Comparison of ENCODE assay signal across 12 mouse cellular contexts in genomic region chr2:21245477-21246102, GRCm38 (mm10). TPM values are rescaled to one million over a fixed set of nuclear protein-coding genes. Genes with fewer than 3 reads are reported as not detected.
DNase-seq lines count a peak whose midpoint lies in the region; ATAC-seq and TF ChIP-seq lines count a peak whose summit lies in the region.
"Had no signal": no experiment of that assay in that cellular context is flagged by ENCODE, and none has a peak within 500 bp of the region (broad histone marks: within the 10 kb centered on the region; RNA-seq: fewer than 3 reads in every experiment).

No protein-coding gene starts in this region.

- H3K4me2 ChIP-seq in stomach, postnatal 0 days (replicated peaks; ENCODE audit: low read depth), result no peak overlapping the region
- H3K4me2 ChIP-seq: hindbrain, embryonic 15.5 days; limb, embryonic 12.5 days had no signal

- H3K4me1 ChIP-seq in lung, adult 2 months (ENCODE audit: control insufficient read depth, insufficient read depth, low read length), result peaks cover 2% of the 10 kb centered on the region; the same call in 1 of the 2 replicates
- no peaks in the 10 kb centered on the region for H3K4me1 ChIP-seq in kidney, adult 2 months (ENCODE audit: control insufficient read depth, insufficient read depth, low read length)
- H3K4me1 ChIP-seq in stomach, postnatal 0 days (replicated peaks; ENCODE audit: control insufficient read depth, insufficient read depth), result no peaks in the 10 kb centered on the region
- H3K4me1 ChIP-seq: hindbrain, embryonic 15.5 days; limb, embryonic 12.5 days had no signal

- WGBS in lung, adult 2 months, result 47% methylated on average over 2 of the region's 2 CpGs
- WGBS in kidney, adult 2 months, result 47% methylated on average over 2 of the region's 2 CpGs
- 52% methylated on average over 2 of the region's 2 CpGs for WGBS in stomach, postnatal 0 days

- H3K27me3 ChIP-seq in kidney, adult 2 months (replicated peaks; ENCODE audit: control insufficient read depth, insufficient read depth, low read length), result no peaks in the 10 kb centered on the region
- no peaks in the 10 kb centered on the region for H3K27me3 ChIP-seq in stomach, postnatal 0 days (ENCODE audit: control insufficient read depth, insufficient read depth, low read length)
- H3K27me3 ChIP-seq: hindbrain, embryonic 15.5 days; limb, embryonic 12.5 days had no signal

- no peak for TF ChIP-seq POLR2A in lung, adult 2 months (IDR thresholded peaks at IDR 0.05; ENCODE audit: borderline replicate concordance, extremely low read depth, low read depth, low read length)
- no peak for TF ChIP-seq POLR2A in kidney, adult 2 months (IDR thresholded peaks at IDR 0.05; ENCODE audit: low read depth, low read length)

- no peak for TF ChIP-seq EP300 in stomach, postnatal 0 days (optimal IDR thresholded peaks at IDR 0.05)

- H3K9me3 ChIP-seq in stomach, postnatal 0 days (ENCODE audit: control insufficient read depth, low read length), result no peaks in the 10 kb centered on the region
- H3K9me3 ChIP-seq: G1E; hindbrain, embryonic 15.5 days; limb, embryonic 12.5 days had no signal

- H3K27ac ChIP-seq in kidney, adult 2 months (ENCODE audit: insufficient read depth, low read depth, low read length), result no peak overlapping the region
- H3K27ac ChIP-seq in stomach, postnatal 0 days (replicated peaks), result no peak overlapping the region
- H3K27ac ChIP-seq: hindbrain, embryonic 15.5 days; limb, embryonic 12.5 days had no signal

- H3K9ac ChIP-seq in stomach, postnatal 0 days (ENCODE audit: low read length), result no peak overlapping the region
- H3K9ac ChIP-seq: hindbrain, embryonic 15.5 days; limb, embryonic 12.5 days had no signal

- no peak overlapping the region for H3K4me3 ChIP-seq in lung, adult 2 months (replicated peaks; ENCODE audit: extremely low read depth, low read depth, low read length)
- H3K4me3 ChIP-seq in kidney, adult 2 months (ENCODE audit: insufficient read depth, low read depth, low read length), result no peak overlapping the region
- H3K4me3 ChIP-seq in stomach, postnatal 0 days (ENCODE audit: low read depth, low read length), result no peak overlapping the region
- H3K4me3 ChIP-seq: hindbrain, embryonic 15.5 days; limb, embryonic 12.5 days had no signal

- ATAC-seq in stomach, postnatal 0 days (ENCODE audit: low FRiP score, low TSS enrichment), result peak; percentile 68; the same call in 1 of the 2 replicates
- no peak for ATAC-seq in granulocyte monocyte progenitor cell, adult 5-6 weeks (replicated peaks; ENCODE audit: poor library complexity, severe bottlenecking)

- no peaks in the 10 kb centered on the region for H3K36me3 ChIP-seq in kidney, adult 2 months (ENCODE audit: control insufficient read depth, insufficient read depth, low read length)
- H3K36me3 ChIP-seq in stomach, postnatal 0 days (ENCODE audit: control insufficient read depth, insufficient read depth, low read length), result no peaks in the 10 kb centered on the region
- H3K36me3 ChIP-seq: G1E; hindbrain, embryonic 15.5 days; limb, embryonic 12.5 days had no signal

- no peak for DNase-seq in lung, adult 2 months
- no peak for DNase-seq in lung, postnatal 25 days (ENCODE audit: low spot score)
- peak; percentile 47 for DNase-seq in kidney, adult 2 months
- DNase-seq in liver, result peak; percentile 49
- DNase-seq in stomach, postnatal 0 days (ENCODE audit: low spot score), result no peak
- DNase-seq in adrenal gland, postnatal 14 days, result no peak
- DNase-seq: layer of hippocampus, adult 9-11 months; thymus, postnatal 25 days had no signal

- peak; percentile 10; the same call in 1 of the 2 replicates for TF ChIP-seq CTCF in lung, adult 2 months (IDR thresholded peaks at IDR 0.05; ENCODE audit: insufficient read depth, low read length)
- peak; percentile 44; the same call in 1 of the 2 replicates for TF ChIP-seq CTCF in kidney, adult 2 months (conservative IDR thresholded peaks at IDR 0.05; ENCODE audit: insufficient read depth, insufficient read length, low read depth, low read length)
- peak; percentile 33 for TF ChIP-seq CTCF in stomach, postnatal 0 days (IDR thresholded peaks at IDR 0.05; ENCODE audit: low read depth)

RNA-seq across cellular contexts. Expression of gene Thnsl1, which starts 40.1 kb away (rescaled TPM):
- polyA plus RNA-seq in lung, adult 2 months (2012; rRNA removed), result 2.9 and 4.4 TPM in 2 replicates
- polyA plus RNA-seq in kidney, adult 2 months (2012; rRNA removed), result 4.7 and 5.1 TPM in 2 replicates
- polyA plus RNA-seq in stomach, postnatal 0 days (2015; fragmentation: Nextera tagmentation; extraction: Ambion mirVana), result 6.6 and 7.3 TPM in 2 replicates
- 9.0 and 12.3 TPM in 2 replicates for total RNA-seq in granulocyte monocyte progenitor cell, adult 5-6 weeks (2014; fragmentation: Nextera tagmentation)
- 5.5 and 6.5 TPM in 2 replicates for total RNA-seq in granulocyte monocyte progenitor cell, adult 5-6 weeks (2017)
- total RNA-seq in adrenal gland, postnatal 14 days (2021), result 6.9 and 8.3 TPM in 2 replicates

RNA-seq across cellular contexts. Expression of gene Enkur, which starts 40.4 kb away (rescaled TPM):
- 0.57 and 1.5 TPM in 2 replicates for polyA plus RNA-seq in lung, adult 2 months (2012; rRNA removed)
- 0.19 TPM in 1 of 2 replicates, not detected in the other for polyA plus RNA-seq in kidney, adult 2 months (2012; rRNA removed)
- polyA plus RNA-seq in stomach, postnatal 0 days (2015; fragmentation: Nextera tagmentation; extraction: Ambion mirVana), result 2.5 and 2.8 TPM in 2 replicates
- total RNA-seq in granulocyte monocyte progenitor cell, adult 5-6 weeks (2014; fragmentation: Nextera tagmentation), result 0.68 and 1.6 TPM in 2 replicates
- total RNA-seq in granulocyte monocyte progenitor cell, adult 5-6 weeks (2017), result 3.4 and 4.5 TPM in 2 replicates
- total RNA-seq in adrenal gland, postnatal 14 days (2021), result 1.1 and 1.7 TPM in 2 replicates
- polyA plus RNA-seq: G1E; limb, embryonic 12.5 days had no signal

Comparison
In these comparisons a context has a peak if more than half of its experiments do, and no peak if none do; other contexts are left out.
1. DNase-seq: peak in kidney, adult 2 months (single experiment) and liver (single experiment); none in lung, adult 2 months (single experiment), lung, postnatal 25 days (single experiment), stomach, postnatal 0 days (single experiment) and adrenal gland, postnatal 14 days (single experiment).
2. Peak in every context shown above with its lines, with median percentiles within 50 percentile points of each other: CTCF ChIP-seq.